Mouse (Mus musculus): Measurements from ENCODE around the gene Cavin1. TPM values are rescaled to one million over a fixed set of nuclear protein-coding genes. Genes with fewer than 3 reads are reported as not detected.
A peak's percentile ranks its signal among the peaks of the same experiment; 100 is the strongest.

Cavin1 gene
- total and polyA plus RNA-seq, 3 experiments = 0.05 to 0.21 (median 0.13) TPM

GRCm38 (mm10) chr11:100963647-100964046, 7.0 kb downstream of the Cavin1 start:
- no peaks in the 10 kb centered on the region for H3K36me3 ChIP-seq (replicated peaks in 1 of 2; ENCODE audit: control insufficient read depth in 1 of 2, insufficient read depth in 1 of 2, low read length in 1 of 2)
- H3K9me3 ChIP-seq (replicated peaks; ENCODE audit: low read length) = no peaks in the 10 kb centered on the region
- H3K4me1 ChIP-seq (ENCODE audit: control insufficient read depth in 1 of 2, insufficient read depth in 2 of 2) = peaks cover 9 to 12% of the 10 kb centered on the region in 2 experiments
- in situ Hi-C loops (cut with MboI; ENCODE audit: low pct_ligation_motif_present, low pct_unique_long_range_greater_than_20kb, low sequenced_read_pairs) (no loop called here), dilution Hi-C loops (cut with MboI; ENCODE audit: extremely low pct_ligation_motif_present, extremely low pct_unique_long_range_greater_than_20kb, low sequenced_read_pairs) (no loop called here)
- H3K4me3 ChIP-seq (replicated peaks in 1 of 3; ENCODE audit: low read depth in 2 of 3, low read length in 2 of 3, poor library complexity in 1 of 3) = no peak overlapping the region
- TF ChIP-seq USF1 (IDR thresholded peaks at IDR 0.05; ENCODE audit: low read depth, low read length) = no peak
- TF ChIP-seq TCF12 (IDR thresholded peaks at IDR 0.05; ENCODE audit: low read depth, low read length) = 0 out of 2 replicates have a peak, but pooled peaks have one; percentile 15
- peaks cover 18% of the 10 kb centered on the region for H3K27me3 ChIP-seq (replicated peaks)
- H3K27ac ChIP-seq (ENCODE audit: insufficient read depth, low read depth) = no peak overlapping the region
- no peaks in the 10 kb centered on the region for H3K79me2 ChIP-seq (replicated peaks; ENCODE audit: control insufficient read depth, extremely low read depth, insufficient read depth, poor library complexity, severe bottlenecking)
- DNase-seq (ENCODE audit: extremely low read depth) = no peak
- no peak overlapping the region for H3K4me2 ChIP-seq (ENCODE audit: insufficient read depth, low read depth, poor library complexity, severe bottlenecking)
- H3K9ac ChIP-seq (ENCODE audit: insufficient read depth, low read depth) = no peak overlapping the region

- in situ Hi-C loops (cut with MboI; ENCODE audit: low pct_ligation_motif_present, low pct_unique_long_range_greater_than_20kb, low sequenced_read_pairs) = no loop called here
- Histone ChIP-seq H3K9ac (ENCODE audit: insufficient read depth, low read depth) (no peak overlapping the region), H3K4me3 (replicated peaks in 1 of 3; ENCODE audit: low read depth in 2 of 3, low read length in 2 of 3, poor library complexity in 1 of 3) (no peak overlapping the region), H3K27me3 (replicated peaks) (peaks cover 15% of the 10 kb centered on the region), H3K4me2 (ENCODE audit: insufficient read depth, low read depth, poor library complexity, severe bottlenecking) (no peak overlapping the region), H3K27ac (ENCODE audit: insufficient read depth, low read depth) (no peak overlapping the region), H3K79me2 (replicated peaks; ENCODE audit: control insufficient read depth, extremely low read depth, insufficient read depth, poor library complexity, severe bottlenecking) (no peaks in the 10 kb centered on the region), H3K36me3 (replicated peaks in 1 of 2; ENCODE audit: control insufficient read depth in 1 of 2, insufficient read depth in 1 of 2, low read length in 1 of 2) (no peaks in the 10 kb centered on the region), H3K4me1 (ENCODE audit: control insufficient read depth in 1 of 2, insufficient read depth in 2 of 2) (peaks cover 9 to 18% of the 10 kb centered on the region in 2 experiments), H3K9me3 (replicated peaks; ENCODE audit: low read length) (no peaks in the 10 kb centered on the region)
- dilution Hi-C loops (cut with MboI; ENCODE audit: extremely low pct_ligation_motif_present, extremely low pct_unique_long_range_greater_than_20kb, low sequenced_read_pairs) = no loop called here
- no peak for DNase-seq (ENCODE audit: extremely low read depth)
- TF ChIP-seq GABPA (IDR thresholded peaks at IDR 0.05; ENCODE audit: insufficient replicate concordance, low read depth, low read length) (no peak), NELFE (IDR thresholded peaks at IDR 0.05; ENCODE audit: low read depth, low read length) (no peak), POLR2A (IDR thresholded peaks at IDR 0.05; ENCODE audit: low read depth, low read length) (no peak), MAX (IDR thresholded peaks at IDR 0.05; ENCODE audit: low read length) (no peak), CHD2 (IDR thresholded peaks at IDR 0.05; ENCODE audit: low read length) (no peak), SIN3A (IDR thresholded peaks at IDR 0.05; ENCODE audit: low read length) (no peak), TCF12 (IDR thresholded peaks at IDR 0.05; ENCODE audit: low read depth, low read length) (no peak), RCOR1 (conservative IDR thresholded peaks at IDR 0.05; ENCODE audit: low read depth, low read length) (no peak), POLR2AphosphoS2 (IDR thresholded peaks at IDR 0.05; ENCODE audit: low read depth, low read length) (no peak), SMC3 (IDR thresholded peaks at IDR 0.05; ENCODE audit: low read depth, low read length) (no peak), NRF1 (IDR thresholded peaks at IDR 0.05; ENCODE audit: low read depth, low read length) (no peak), UBTF (IDR thresholded peaks at IDR 0.05; ENCODE audit: low read depth, low read length) (no peak), MAFK (IDR thresholded peaks at IDR 0.05; ENCODE audit: insufficient replicate concordance, low read length) (no peak), ZKSCAN1 (IDR thresholded peaks at IDR 0.05; ENCODE audit: borderline replicate concordance, low read depth, low read length) (no peak), MAZ (IDR thresholded peaks at IDR 0.05; ENCODE audit: low read depth, low read length) (no peak), ZMIZ1 (IDR thresholded peaks at IDR 0.05; ENCODE audit: low read depth, low read length) (no peak), KAT2A (IDR thresholded peaks at IDR 0.05; ENCODE audit: insufficient replicate concordance, low read length) (no peak), USF2 (conservative IDR thresholded peaks at IDR 0.05; ENCODE audit: low read depth, low read length) (no peak)
These were observed 8.2 kb downstream of the Cavin1 start for GRCm38 (mm10) chr11:100962371-100962911.

Measured in CH12.LX (cell line).